Mouse (Mus musculus) hindbrain, embryonic 10.5 days (tissue): ENCODE measurements around the gene Hic1. TPM values are rescaled to one million over a fixed set of nuclear protein-coding genes. Genes with fewer than 3 reads are reported as not detected.

Experiments
- DNase-seq: peaks from one replicate; pipeline ENCODE4 v3.0.0-alpha.2; 2017; ENCODE audit warnings: low spot score
- H3K27ac ChIP-seq: fragments of 300-500 bp; sonication (generic); 2 replicates; pipeline ENCODE4 v1.5.1; 2016; ENCODE audit warnings: mild to moderate bottlenecking, moderate library complexity
- H3K27me3 ChIP-seq: fragments of 300-500 bp; sonication (generic); 2 replicates; pipeline ENCODE4 v1.6.1; 2016; ENCODE audit warnings: mild to moderate bottlenecking; ENCODE audit not compliant: poor library complexity, insufficient read depth, severe bottlenecking
- H3K36me3 ChIP-seq: fragments of 300-500 bp; sonication (generic); 2 replicates; pipeline ENCODE4 v1.6.1; 2016; ENCODE audit warnings: mild to moderate bottlenecking, moderate library complexity
- H3K4me1 ChIP-seq: fragments of 300-500 bp; sonication (generic); replicated peaks from 2 replicates; pipeline ENCODE4 v1.6.1; 2016; ENCODE audit warnings: mild to moderate bottlenecking
- H3K4me3 ChIP-seq: fragments of 300-500 bp; sonication (generic); 2 replicates; pipeline ENCODE4 v1.5.1; 2016; ENCODE audit warnings: mild to moderate bottlenecking, moderate library complexity
- H3K9me3 ChIP-seq: fragments of 300-500 bp; sonication (generic); 2 replicates; pipeline ENCODE4 v1.6.1; 2016; ENCODE audit warnings: mild to moderate bottlenecking, moderate library complexity
- WGBS: fragments of 180-500 bp; shearing (Covaris S2); methylation state at CpG from one replicate; pipeline ENCODE4 v1.1.7; 2016; 5-methylcytosine and 5-hydroxymethylcytosine counted together
- microRNA counts: library from miRNA; unstranded; fragments of <30 nt; microRNA quantifications from one replicate; lab custom pipeline; 2017
- polyA plus RNA-seq: library from polyadenylated mRNA; unstranded; fragments of >200 nt; fragmentation: Nextera tagmentation; extraction: Ambion mirVana; gene quantifications from 2 replicates; pipeline ENCODE4 v1.2.1, GENCODE M21; 2016

The Hic1 gene
- polyA plus RNA-seq, 1 experiment from 2014 or later: 0.52 TPM

DNA sequence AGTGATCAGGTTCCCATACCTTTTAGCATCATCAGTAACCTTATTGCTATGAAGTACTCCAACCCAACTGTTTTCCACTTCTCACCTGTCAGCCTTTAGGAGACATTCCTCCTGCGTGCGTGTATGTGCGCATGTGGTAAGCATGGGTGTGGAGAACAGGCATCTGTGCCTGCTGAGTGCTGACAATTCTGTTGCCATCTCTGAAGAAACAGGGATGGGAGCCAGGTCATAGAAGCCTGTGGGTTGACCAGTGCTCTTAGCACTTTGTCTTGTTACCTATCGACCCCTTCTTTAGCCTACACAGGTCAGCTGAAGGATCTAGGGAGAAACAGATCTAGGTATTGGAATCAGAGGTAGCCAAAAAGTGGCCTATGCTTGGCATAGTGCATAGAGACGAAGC, 35.9 kb downstream of the Hic1 start:
- Histone ChIP-seq H3K36me3 (peaks cover 10% of the 10 kb centered on the region), H3K4me3 (no peak overlapping the region), H3K9me3 (no peaks in the 10 kb centered on the region), H3K27ac (no peak overlapping the region), H3K4me1 (peaks cover 20% of the 10 kb centered on the region), H3K27me3 (no peaks in the 10 kb centered on the region)
- 94% methylated on average over 5 of the region's 5 CpGs for whole genome bisulfite sequencing
- no peak for DNase-seq

DNA sequence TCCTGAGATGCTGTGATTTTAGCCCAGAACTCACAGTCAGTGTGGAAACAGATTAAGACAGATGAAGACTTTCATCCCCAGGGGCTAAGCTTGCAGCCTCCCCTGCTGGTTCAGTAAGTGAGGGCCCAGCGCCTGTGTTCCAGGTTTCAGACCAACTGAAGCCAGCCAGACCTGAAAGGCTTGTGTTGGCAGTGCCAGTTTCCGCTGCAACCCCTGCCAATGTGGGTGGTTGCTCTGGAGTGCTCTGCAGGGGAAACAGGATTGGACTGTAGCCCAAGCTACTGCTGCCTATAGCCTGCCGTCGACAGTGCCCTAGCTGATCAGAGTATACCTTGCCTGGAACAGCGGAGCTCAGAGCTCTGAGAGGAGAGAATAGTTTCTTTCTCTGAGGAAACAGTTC, 37.0 kb downstream of the Hic1 start:
- Histone ChIP-seq H3K27me3 (no peaks in the 10 kb centered on the region), H3K9me3 (no peaks in the 10 kb centered on the region), H3K4me1 (peaks cover 16% of the 10 kb centered on the region), H3K36me3 (peaks cover 4% of the 10 kb centered on the region; the same call in 1 of the 2 replicates), H3K4me3 (no peak overlapping the region), H3K27ac (no peak overlapping the region)
- WGBS: 94% methylated on average over 5 of the region's 5 CpGs
- no peak for DNase-seq

DNA sequence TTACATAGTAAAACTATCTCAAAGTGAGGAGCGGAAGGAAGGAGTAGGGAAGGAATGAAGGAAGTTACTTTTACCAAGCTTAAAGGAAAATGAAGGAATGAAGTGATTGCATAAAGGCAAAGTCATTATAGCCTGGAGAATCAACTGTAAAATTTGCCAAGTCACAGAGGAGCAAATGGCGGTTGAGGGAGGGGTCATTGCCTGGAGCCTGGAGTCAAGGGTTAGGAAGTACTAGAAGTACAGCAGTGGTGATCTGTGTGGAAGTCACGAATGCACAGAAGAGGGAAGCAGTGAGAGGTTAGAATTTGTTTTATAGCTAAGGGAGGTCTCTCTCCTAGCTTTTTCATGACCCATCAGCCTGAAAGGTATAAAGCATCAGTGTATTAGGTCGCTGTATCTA, 38.0 kb downstream of the Hic1 start:
- Histone ChIP-seq H3K36me3 (peaks cover 4% of the 10 kb centered on the region; the same call in 1 of the 2 replicates), H3K4me1 (peaks cover 9% of the 10 kb centered on the region; the same call in 1 of the 2 replicates), H3K27ac (no peak overlapping the region), H3K4me3 (no peak overlapping the region), H3K9me3 (no peaks in the 10 kb centered on the region), H3K27me3 (no peaks in the 10 kb centered on the region)
- 89% methylated on average over 4 of the region's 4 CpGs for WGBS
- no peak for DNase-seq

DNA sequence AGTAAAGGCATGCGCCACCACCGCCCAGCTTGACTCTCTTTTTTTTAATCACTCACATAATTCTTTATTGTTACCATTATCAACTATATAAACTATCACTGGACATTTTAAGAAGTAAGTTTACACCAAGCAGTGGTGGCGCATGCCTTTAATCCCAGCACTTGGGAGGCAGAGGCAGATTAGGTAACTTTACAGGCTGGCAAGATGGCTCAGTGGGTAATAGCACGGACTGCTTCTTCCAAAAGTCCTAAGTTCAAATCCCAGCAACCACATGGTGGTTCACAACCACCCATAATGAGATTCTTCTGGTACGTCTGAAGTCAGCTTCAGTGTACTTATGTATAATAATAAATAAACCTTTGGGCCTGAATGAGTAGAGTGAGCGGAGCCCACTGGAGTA, 39.8 kb downstream of the Hic1 start:
- H3K27ac ChIP-seq: no peak overlapping the region
- WGBS: 94% methylated on average over 6 of the region's 6 CpGs
- no peaks in the 10 kb centered on the region for H3K27me3 ChIP-seq
- H3K36me3 ChIP-seq: no peaks in the 10 kb centered on the region; the same call in 1 of the 2 replicates
- no peak overlapping the region for H3K4me3 ChIP-seq
- peaks cover 9% of the 10 kb centered on the region; the same call in 1 of the 2 replicates for H3K4me1 ChIP-seq
- DNase-seq: no peak
- H3K9me3 ChIP-seq: no peaks in the 10 kb centered on the region

DNA sequence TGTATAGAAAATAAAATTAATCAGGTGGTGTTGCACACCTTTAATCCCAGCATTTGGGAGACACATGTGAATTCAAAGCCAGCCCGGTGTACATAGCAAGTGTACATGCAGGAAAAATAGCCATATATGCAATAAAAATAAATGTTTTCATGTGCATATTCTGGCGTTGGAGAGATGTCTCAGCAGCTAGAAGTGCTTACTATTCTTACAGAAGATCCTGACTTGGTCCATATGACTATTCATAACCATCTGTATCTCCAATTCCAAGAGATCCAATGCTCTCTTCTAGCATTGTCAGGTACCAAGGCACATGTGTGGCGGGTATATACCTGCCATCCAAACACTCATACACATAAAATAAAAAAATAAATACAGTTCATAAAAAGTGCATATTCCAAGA, 42.9 kb downstream of the Hic1 start:
- H3K36me3 ChIP-seq: no peaks in the 10 kb centered on the region; the same call in 1 of the 2 replicates
- no peak for DNase-seq
- H3K4me1 ChIP-seq: no peaks in the 10 kb centered on the region
- 89% methylated on average over 3 of the region's 3 CpGs for WGBS
- H3K9me3 ChIP-seq: no peaks in the 10 kb centered on the region
- no peak overlapping the region for H3K4me3 ChIP-seq
- no peaks in the 10 kb centered on the region for H3K27me3 ChIP-seq
- no peak overlapping the region for H3K27ac ChIP-seq

DNA sequence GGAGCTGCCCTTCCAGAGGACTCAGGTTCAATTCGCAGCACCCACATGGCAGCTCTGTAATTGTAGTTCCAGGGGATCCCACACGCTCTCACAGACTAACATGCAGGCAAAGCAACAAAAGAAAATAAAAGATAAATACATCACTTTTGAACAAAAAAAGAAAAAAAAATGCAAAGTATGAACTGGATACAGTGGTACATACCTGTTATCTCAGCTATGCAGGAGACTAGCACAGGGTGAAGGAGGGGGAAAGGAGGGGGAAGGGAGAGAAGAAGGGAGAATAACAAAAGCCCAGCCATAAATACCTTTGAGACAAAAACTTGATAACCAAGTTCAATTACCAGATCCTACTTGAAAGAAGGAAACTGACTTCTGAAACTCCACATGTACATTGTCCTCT, 44.9 kb downstream of the Hic1 start:
- no peaks in the 10 kb centered on the region; the same call in 1 of the 2 replicates for H3K36me3 ChIP-seq
- no peak overlapping the region for H3K4me3 ChIP-seq
- 97% methylated on average over 2 of the region's 2 CpGs for WGBS
- H3K9me3 ChIP-seq: no peaks in the 10 kb centered on the region
- DNase-seq: no peak
- H3K4me1 ChIP-seq: no peaks in the 10 kb centered on the region
- H3K27me3 ChIP-seq: no peaks in the 10 kb centered on the region
- no peak overlapping the region for H3K27ac ChIP-seq

DNA sequence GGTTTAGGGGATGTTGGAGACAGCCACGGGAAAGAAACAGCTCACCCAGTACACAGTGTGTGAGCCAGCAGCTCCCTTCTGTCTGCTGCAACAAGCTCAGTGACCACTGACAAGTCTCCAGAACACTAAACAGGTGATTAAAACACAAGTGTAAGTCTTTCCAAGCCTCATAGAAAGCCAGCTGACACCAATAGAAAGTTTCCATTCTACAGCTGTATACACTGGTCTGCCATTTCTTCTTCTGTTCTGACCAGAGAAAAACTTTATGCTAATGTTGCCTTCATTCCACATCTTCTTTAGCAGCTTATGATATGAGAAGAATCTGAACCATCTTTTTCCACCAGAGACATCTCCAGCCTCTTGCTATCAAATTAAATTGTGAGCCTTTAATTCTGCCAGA, 48.0 kb downstream of the Hic1 start:
- Histone ChIP-seq H3K9me3 (no peaks in the 10 kb centered on the region), H3K4me3 (no peak overlapping the region), H3K4me1 (peaks cover 3% of the 10 kb centered on the region; the same call in 1 of the 2 replicates), H3K36me3 (no peaks in the 10 kb centered on the region), H3K27me3 (no peaks in the 10 kb centered on the region), H3K27ac (no peak overlapping the region)
- WGBS: 77% methylated on average over 1 of the region's 1 CpGs
- DNase-seq: no peak

DNA sequence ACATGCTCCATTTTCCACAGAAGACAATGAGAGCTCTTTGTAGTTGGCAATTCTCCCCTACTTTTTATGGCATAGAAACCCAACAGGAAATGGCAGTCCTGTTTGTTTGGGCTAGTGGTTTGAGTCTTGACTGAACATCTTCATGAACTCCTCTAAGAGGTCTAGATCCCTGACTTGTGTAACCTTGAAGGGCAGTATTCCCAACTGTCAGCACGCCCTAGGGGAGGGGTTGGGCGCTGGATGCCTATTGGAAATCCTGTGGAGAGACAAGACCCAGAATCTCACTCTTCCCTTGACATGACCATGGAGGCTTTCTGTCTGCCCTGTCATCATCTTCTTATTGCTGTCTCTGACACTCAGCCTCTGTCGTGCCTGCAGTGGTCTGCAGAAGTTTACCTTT, 49.5 kb downstream of the Hic1 start:
- no peaks in the 10 kb centered on the region for H3K27me3 ChIP-seq
- no peaks in the 10 kb centered on the region for H3K36me3 ChIP-seq
- WGBS: 82% methylated on average over 3 of the region's 3 CpGs
- no peaks in the 10 kb centered on the region for H3K9me3 ChIP-seq
- no peak overlapping the region for H3K4me3 ChIP-seq
- peaks cover 3% of the 10 kb centered on the region; the same call in 1 of the 2 replicates for H3K4me1 ChIP-seq
- no peak for DNase-seq
- no peak overlapping the region for H3K27ac ChIP-seq

DNA sequence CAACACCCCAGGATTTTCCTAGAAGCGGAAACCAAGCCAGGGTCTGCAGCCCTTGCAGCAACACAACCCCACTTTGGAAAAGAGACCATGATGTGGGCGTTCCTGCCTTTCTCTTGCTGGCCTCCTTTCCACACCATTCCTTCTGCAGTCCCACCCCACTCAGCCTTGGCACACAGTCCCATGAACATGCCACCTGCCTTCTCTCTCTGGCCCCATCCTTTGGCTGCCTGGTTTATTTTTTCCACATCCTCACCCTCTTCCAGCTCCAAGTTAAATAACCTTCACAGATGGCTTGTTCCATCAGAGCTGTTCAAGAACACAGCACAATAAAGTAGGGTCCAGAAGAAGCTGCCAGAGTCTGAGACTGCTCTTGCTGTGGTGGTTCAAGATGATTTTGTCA, 50.0 kb downstream of the Hic1 start:
- DNase-seq: no peak
- Histone ChIP-seq H3K36me3 (no peaks in the 10 kb centered on the region), H3K4me3 (no peak overlapping the region), H3K9me3 (no peaks in the 10 kb centered on the region), H3K27me3 (no peaks in the 10 kb centered on the region), H3K4me1 (peaks cover 3% of the 10 kb centered on the region; the same call in 1 of the 2 replicates), H3K27ac (no peak overlapping the region)
- WGBS: 89% methylated on average over 2 of the region's 2 CpGs

DNA sequence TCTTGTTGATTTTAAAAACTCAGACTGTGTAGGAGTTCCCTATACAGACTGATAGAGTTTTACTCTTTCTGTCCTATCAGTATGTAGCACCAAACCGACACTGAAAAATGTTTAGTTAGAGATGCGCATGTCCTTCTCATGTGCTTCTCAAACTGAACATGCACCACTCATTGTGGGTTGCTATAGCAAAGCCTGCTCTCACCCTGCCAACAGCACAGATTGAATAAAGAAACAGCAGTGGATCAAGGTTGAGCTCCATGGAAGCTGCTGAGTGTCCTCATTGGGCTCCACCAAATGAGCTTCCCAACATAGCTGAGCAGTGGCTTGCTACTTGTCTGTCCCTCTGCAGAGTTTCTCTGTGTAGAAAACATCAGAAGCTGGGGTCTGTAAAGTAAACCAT, 51.2 kb downstream of the Hic1 start:
- no peak overlapping the region for H3K27ac ChIP-seq
- no peak for DNase-seq
- H3K27me3 ChIP-seq: no peaks in the 10 kb centered on the region
- 92% methylated on average over 2 of the region's 2 CpGs for WGBS
- no peaks in the 10 kb centered on the region for H3K36me3 ChIP-seq
- no peaks in the 10 kb centered on the region for H3K9me3 ChIP-seq
- H3K4me1 ChIP-seq: peaks cover 3% of the 10 kb centered on the region; the same call in 1 of the 2 replicates
- H3K4me3 ChIP-seq: no peak overlapping the region

DNA sequence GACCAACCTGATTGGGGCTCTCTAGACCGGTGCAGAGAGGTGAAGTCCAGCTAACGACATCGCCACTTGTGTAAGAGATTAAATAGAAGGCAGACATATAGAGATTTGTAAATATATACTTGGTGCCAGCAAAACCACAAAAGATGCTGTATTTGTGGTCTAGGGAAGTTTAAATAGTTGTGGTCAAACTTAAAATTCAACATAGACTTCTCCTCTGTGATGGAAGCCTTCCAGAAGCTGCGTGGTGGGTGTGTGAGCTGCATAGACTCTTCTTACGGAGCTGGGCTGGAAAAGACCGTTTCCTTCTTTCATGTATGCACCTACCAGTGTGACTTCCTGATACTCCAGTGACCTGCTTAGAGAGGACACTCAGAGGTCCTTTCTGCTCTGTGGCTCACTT, 52.9 kb downstream of the Hic1 start:
- H3K36me3 ChIP-seq: 0 out of 2 replicates have a peak, but pooled peaks cover 4% of the 10 kb centered on the region
- no peak for DNase-seq
- 92% methylated on average over 6 of the region's 6 CpGs for WGBS
- H3K9me3 ChIP-seq: no peaks in the 10 kb centered on the region
- H3K27me3 ChIP-seq: no peaks in the 10 kb centered on the region
- no peak overlapping the region for H3K27ac ChIP-seq
- peaks cover 3% of the 10 kb centered on the region; the same call in 1 of the 2 replicates for H3K4me1 ChIP-seq
- H3K4me3 ChIP-seq: no peak overlapping the region

MicroRNAs within 50 kb of the gene (microRNA counts, 519-probe panel; counts per million panel counts)
- microRNA mmu-miR-132 (lab: Ali Mortazavi, UCI) (1,255 counts per million, percentile 77 among the panel's probes with 10 or more counts), microRNA mmu-miR-212 (lab: Ali Mortazavi, UCI) (1,255 counts per million, percentile 77 among the panel's probes with 10 or more counts)

Other genes with a start within 250 kb of the Hic1 start
- gene Smg6, start 243.7 kb downstream of the Hic1 start, polyA plus RNA-seq: 18.7 and 19.2 TPM in 2 replicates
- 17.6 and 24.4 TPM in 2 replicates for gene Srr, start 243.6 kb downstream of the Hic1 start, polyA plus RNA-seq
- gene Ovca2, start 9.3 kb upstream of the Hic1 start, polyA plus RNA-seq: 27.6 and 33.1 TPM in 2 replicates
- gene Dph1, start 21.7 kb upstream of the Hic1 start, polyA plus RNA-seq: 23.2 and 24.2 TPM in 2 replicates
- gene Rtn4rl1, start 24.3 kb upstream of the Hic1 start, polyA plus RNA-seq: 2.5 and 2.8 TPM in 2 replicates
- gene Rpa1, start 178.8 kb upstream of the Hic1 start, polyA plus RNA-seq: 136 and 178 TPM in 2 replicates
- 14.6 and 17.4 TPM in 2 replicates for gene Smyd4, start 178.9 kb upstream of the Hic1 start, polyA plus RNA-seq